Mouse (Mus musculus) regulatory T cell (primary cell): ENCODE measurements around the gene Cmtm6.

ENCODE experiments used
- in situ Hi-C: fragments of 300-600 bp; cut with MboI, MseI; formaldehyde crosslinking; loops from one replicate; pipeline ENCODE4 v1.15.1; 2025; ENCODE audit warnings: high pct_unique_total_duplicates

Cmtm6 gene

DNA sequence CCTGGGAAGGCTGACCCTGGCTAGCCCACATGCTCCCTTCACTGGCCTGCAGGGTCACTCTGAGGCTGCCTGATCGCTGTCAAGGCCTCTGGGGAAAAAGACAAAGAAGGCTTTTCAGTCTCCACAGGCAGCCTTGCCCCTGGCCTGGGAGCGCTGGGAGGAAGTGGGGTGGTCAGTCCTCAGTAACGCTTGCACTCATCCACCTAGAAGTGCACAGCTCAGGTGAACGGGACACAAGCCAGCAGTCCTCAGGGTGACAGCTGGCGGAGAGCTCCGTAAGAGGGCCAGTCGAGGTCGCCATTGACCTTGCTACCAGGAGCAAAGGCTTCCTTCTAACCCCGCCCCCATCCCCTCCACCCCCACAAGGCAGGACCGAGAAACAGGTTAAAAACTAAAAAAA is 37.1 kb downstream of the Cmtm6 start:
- in situ Hi-C loops = loop anchor here (25.0 kb wide), 3 partner anchors 844 to 1594 kb away; no protein-coding TSS in a partner anchor

DNA sequence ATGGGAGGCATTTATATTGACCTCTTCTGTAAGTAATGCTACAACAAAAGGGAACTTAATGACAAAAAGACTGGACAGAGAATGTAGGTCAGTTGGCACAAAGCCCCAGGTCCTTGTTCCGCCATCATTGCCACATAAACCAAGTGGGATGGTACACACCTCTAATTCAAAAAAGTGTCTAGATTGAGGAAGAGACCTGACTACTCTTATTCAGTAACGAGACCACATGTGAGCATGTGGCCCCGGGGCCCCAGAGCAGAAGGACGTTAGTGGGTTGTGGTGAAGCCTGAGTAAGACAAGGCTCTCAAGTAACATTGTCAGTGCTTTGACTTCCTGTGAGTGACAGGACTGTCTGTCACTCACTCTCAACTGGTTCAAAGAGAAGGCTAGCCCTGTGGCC is 39.3 kb downstream of the Cmtm6 start:
- in situ Hi-C loops = loop anchor here (25.0 kb wide), 3 partner anchors 842 to 1592 kb away; no protein-coding TSS in a partner anchor

DNA sequence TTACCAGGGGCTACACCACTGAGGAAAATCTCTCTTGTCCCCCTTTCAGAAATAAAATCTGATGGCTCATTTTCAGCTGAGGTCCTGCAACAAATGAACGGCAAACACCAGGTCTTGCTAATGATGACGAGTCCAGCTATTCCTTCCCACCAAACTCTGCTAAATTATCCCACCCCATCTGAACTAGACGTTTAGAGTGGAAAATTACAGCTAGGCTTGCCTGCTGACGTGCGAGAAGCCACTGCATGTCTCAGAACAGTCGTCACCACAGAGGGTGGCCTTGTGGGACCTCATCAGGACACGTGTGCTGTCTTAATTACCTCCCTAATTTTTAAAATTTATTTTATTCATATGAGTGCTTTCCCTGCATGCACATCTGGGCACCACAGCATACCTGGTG is 40.6 kb downstream of the Cmtm6 start:
- in situ Hi-C loops = loop anchor here (25.0 kb wide), 3 partner anchors 841 to 1591 kb away; no protein-coding TSS in a partner anchor

DNA sequence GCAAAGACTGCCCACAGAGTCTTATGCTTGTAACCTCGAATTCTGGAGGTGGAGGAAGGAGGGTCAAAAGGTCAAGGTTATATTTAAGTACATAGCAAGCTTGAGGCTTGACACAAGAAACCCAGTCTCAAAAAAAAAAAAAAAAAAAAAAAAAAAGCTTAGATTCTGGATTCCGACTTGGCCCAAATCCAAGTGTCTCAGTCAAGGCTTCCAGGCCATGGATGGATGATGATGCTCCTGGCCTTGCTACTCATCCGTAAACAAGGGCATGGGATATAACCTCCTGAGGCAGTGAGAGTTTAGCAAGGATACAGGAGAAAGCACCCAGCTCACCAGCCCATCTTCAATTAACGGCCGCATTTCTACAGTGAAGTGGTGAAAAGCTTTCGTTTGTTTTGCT is 43.7 kb downstream of the Cmtm6 start:
- in situ Hi-C loops = loop anchor here (25.0 kb wide), 3 partner anchors 838 to 1588 kb away; no protein-coding TSS in a partner anchor

DNA sequence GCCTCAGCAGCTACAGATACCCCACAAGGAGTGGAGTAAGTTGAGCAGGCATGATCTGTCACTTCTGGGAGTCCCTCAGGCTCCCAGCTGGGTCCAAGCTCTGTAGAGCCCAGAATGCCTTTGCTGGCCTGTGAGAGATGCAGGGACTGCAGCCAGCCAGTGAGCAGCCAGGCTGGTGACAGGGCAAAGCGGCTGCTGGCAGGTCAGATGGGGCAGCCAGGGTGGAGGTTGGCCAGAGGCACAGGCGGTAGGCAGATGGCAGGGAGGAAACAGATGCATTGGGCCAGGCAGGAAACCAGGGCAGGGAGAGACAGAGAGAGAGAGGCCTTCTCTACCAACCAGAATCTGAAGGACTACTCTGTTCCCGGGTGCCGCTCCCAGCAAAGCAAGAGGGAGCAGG is 44.4 kb downstream of the Cmtm6 start:
- in situ Hi-C loops = no loop called here

DNA sequence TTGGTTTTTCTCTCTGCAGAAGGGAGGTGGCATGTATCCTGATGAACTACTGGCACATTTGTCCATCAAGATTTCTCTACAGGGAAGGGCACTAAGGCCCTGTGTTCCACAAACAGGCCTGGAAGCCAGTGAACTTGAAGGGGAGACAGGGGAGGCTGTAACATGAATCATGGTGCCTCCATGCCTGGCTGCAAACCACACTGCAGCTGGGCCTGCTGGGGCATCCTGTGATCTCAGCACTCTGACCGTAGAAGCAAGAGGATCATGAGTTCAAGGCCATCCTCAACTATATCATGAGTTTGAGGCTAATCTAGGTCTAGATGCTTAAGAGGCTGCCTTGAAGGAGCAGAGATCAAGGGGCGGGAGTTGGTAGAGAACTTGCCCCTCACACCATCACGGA is 45.4 kb downstream of the Cmtm6 start:
- in situ Hi-C loops = no loop called here

DNA sequence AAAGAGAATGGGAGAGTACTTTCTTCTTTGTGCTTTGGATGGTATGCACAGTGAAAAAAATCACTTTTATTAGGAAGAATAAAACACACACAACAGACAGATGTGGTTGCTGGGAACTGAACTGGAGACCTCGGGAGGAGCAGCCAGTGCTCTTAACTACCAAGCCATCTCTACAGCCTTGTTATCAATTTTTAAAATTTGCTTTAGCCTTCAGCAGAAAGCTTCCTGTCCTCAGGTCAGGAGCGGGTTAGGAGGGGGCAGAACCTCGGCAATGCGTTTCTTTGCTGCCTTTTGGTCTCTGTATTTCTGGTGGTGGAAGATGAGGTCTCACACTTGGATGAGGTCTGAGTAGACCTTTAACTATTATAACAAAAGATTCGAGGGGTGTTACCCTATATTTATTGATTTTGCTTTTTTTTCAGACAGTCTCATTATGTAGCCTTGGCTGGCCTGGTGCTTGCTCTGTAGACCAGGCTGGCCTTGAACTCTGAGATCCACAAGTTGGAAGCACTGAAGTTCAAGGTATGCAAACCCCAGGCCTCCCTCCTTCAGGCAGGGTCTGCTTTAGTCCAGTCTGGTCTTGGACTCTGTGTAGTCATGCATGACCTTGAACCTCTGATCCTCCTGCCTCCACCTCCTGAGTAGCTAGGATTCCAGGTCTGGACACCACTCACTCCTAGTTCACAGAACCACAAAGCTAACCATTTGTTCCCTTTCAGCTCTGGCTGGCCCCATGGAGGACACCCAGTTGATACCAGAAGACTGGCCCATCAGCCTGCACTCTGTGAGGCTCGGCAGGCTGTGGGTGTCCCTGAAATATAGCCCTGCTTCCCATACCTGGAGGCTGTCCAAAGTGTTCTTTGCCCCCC is 46.5 kb downstream of the Cmtm6 start:
- in situ Hi-C loops = no loop called here

DNA sequence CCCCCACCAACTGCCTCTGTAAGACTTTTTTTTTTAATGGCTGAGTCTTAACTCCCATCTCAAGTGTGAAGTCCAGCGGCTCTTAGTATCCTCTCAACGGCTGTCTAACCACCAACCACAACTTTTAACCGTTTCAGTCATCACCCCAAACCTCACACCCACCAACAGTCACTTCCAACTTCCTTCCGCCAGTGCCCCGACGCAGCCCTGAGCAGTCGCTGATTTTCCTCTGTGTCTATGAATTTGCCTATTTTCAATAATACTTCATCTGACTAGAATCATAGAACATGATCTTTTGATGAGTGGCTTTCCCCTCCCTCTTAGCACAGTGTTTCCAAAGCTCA is 47.1 kb downstream of the Cmtm6 start:
- in situ Hi-C loops = no loop called here

DNA sequence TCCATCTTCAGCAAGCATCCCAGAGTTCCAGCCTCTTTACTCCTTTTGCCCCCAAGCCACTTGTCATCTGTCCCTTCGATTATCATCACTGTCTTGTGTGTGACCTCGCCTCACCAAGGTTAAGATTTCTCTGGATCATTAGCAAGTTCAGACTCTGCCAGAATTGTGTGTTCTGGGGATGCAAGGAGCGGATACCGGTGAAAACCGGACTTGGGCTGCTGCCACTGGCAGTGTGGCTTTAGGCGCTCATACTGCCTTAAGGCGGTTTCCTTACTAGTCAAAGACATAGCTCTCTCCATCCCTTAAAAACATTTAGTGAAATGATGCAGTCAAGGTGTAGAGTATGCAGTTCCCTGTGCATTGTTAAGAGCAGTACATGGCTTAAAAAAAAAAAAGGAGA is 48.0 kb downstream of the Cmtm6 start:
- in situ Hi-C loops = no loop called here

DNA sequence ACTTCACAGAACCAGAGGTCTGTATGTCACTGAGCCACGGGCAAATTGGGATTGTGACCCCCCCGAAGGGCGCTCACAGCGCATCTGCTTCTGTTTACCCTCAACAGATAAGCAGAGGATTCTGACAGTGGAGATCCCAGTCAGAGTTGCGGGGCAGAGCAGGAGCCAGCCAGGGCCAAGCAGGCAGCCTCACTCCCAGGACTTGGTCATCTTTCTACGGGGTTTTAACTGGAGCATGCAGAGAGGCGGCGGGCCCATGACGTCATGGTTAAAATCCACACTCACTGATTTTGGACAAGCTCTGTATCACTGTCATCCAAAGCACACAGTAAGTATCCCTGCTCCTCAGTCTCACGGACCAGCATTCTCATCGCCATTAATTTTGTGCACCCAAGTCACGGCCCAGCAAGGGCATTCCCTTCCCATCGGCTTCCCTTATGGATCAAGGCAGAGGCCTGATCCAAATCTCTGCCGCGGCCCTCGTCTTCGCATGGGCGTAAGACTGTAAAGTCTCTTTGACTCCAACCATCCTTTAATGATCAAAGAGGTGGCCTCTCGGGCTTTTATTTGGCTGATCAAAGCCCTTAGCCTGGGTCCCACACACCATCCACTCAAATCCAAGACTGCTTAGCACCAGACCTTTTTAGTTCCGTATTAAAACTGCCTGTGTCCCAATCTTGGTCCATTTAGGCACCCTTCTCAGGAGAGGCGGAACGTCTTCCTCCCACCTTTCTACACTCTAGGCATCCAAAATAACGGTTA is 49.2 kb downstream of the Cmtm6 start:
- in situ Hi-C loops = no loop called here

DNA sequence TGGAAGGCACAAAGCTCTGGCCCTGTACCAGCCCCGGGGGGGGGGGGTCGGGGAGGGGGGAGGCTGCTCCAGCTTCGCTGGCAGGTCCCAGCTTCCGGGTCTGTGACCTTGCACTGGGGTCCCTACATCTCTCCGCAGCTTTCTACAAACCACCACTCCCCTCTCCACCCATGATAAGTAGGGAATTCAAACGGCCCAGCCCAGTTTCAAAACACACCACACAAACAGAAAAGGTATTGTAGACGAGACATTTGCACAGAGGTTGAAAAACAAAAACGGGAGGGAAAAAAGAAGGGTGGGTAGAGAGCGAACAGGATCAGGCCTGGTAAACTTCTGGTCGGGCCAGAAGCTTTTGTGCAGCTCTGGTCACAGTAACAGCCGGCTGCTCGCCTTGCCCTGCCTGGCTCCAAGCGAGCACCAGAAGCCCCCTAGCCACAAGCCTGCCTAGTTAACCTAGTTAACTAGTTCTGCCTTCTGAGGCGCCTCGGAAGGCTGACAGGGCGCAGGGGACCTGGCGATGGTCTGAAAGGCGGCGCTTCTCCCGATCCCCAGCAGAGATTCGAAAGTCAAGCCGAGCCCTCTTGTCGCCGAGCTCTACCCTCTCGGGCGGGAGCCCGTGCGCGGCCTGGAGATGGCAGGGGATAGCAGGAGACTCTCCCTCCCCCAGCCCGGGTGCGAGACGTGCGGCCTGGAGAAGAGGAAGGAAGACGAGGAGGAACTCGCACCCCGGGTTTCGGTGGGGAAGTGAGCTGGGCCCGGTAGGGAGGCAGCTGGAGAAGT is 50.0 kb downstream of the Cmtm6 start:
- in situ Hi-C loops = no loop called here

DNA sequence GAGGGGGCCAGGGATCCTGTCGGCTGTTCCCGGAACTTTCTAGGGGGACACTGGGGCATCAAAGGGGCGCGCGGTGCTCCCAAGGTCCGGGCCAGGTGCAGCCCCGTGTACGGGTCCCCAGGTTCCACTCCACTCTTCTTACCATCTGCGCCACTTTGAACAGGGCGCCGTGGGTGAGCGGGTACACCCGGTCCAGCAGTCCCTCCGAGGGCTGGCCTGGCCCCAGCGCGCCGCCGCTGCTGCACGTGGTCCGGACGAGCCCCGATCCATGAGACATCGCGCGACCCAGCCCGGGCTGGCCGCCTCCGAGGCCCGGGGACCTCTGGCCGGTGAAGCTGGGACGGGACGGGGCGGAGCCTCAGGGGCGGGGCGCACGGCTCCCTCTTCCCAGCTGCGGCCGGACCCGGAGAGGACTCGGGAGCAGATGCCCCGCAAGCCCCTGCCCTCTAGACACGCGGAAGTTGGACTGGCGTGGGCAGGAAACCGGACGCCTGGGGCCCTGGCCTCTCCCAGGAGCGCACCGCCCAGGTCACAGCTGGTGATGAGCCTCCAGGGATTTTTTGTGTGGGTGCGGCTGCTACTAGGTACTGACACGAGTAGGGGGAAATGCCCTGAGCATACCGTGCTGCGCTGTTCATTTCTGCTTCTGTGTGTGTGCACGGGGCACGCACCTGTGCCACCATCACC is 50.8 kb downstream of the Cmtm6 start, which contains the start of gene Cmtm7:
Gene Cmtm7, minus strand, starts transcription at position 331 of the 687 bp plus-strand sequence.
- in situ Hi-C loops = no loop called here

DNA sequence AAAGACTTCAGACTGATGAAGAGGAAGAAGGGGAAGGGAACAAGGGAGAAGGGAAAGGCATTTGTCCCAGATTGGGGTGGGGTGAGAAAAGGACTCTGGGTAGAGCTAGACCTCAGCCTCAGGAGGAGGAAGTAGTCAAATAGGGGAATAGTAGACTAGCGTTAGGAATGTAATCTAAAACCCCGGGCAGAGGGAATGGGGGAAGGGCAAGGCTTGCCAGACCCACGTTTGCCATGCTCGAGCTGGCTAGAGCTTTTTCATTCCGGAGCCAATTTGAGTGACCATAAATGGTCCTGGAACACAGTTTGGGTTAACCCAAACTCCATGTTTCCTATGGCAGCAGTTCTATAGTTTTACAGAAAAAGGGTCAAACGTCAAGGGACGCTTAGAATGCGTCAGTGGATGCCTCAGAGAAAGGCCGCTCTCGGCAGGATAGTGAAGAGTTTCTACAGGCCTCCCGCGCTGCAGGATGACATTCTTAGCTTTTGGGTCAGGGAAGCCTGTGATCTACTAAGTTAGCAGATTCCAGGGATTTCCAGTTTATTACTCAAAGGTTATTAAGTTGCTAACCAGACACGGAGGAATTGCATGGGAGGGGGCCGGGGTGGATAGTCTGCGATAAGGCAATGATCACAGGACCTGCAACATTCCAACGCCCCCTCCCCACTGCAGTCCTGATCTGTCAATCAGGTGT is 54.7 kb downstream of the Cmtm6 start:
- in situ Hi-C loops = no loop called here

DNA sequence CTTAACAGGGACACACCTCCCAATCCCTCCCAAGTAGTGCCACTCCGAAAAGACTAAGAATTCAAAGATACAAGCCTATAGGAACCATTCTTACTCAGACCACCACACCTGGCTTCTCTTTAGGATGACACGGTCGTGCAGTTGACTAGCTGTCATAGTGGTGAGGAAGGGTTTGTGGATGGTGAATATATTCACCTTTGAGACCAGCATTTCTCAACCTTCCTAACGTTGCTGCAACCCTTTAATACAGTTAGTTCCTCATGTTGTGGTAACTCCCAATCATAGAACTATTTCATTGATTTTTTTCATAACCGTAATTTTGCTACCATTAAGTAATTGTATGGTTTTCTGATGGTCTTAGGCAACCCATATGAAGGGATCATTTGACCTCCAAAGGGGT is 56.2 kb downstream of the Cmtm6 start:
- in situ Hi-C loops = no loop called here

DNA sequence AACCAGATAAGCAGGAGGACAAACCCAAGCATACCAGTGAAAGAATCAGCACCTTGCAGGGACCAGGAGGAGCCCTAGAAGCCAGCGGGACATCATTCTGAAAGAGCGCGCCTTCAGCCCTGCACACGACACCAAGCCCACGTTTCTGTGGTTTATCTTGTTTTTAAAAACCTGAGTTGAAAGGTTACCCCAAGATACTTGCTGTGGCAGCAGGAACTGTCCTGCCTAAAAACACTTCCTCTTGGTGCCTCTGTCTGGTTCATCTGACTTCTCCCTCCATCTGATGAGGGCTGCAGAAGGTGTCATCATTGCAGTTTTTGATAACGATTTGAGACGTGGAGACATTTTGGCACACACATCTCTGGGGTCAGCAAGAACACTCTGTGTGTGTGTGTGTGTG is 56.8 kb downstream of the Cmtm6 start:
- in situ Hi-C loops = no loop called here

DNA sequence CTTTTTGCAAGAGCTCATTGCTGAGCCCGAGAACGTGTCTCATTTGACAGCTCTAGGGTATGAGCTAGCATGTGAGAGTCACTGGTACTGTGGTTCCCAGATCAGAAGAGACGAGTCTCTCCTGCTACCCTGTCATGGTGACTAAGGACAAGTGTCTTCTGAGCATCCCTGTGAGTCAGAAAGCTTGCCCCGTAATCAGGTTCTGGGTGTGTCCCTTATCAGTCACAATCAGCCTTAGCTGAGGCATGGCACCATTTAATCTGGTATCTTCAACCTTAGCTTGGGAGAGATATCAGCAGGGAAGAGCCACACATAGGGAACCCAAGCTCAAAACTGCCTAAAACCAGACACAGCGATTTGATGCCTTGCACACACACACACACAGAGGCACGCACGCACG is 57.8 kb downstream of the Cmtm6 start:
- in situ Hi-C loops = no loop called here

DNA sequence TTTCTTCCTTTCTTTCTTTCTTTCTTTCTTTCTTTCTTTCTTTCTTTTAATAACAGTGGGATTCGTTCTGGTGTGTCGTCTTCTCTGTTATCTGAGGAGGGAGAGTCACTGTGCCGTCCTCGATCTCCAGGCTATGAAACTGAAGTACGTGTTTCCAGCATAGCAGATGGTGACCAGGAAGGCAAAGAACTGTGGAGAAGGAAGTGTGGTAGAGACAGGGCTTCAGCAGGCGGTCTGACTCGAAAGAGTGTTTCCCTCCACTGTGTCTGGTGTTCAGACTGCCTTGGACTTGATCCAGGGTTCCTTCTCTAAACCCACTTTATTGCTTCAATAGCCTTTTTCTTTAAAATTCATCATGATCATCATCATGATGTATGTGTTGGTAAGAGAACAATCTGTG is 58.6 kb downstream of the Cmtm6 start:
- in situ Hi-C loops = no loop called here

DNA sequence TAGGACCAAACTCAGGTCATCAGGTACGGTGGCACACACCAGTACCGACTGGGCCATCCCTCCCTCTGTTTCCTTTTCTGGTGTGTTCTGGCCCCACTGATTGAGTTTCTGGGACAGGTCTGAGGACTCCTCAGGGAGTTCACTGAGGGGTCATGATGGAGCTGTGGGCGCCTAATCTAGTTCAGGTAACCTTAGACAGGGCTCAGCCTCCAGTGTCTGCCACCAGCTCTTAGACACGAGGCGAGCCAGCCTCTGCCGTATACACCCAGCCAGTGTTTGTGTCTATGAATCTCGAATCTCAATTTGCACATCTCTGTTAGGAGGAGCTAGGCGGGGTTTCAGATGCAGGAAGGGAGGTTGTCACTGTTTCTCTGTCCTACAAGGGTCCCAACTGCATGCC is 59.1 kb downstream of the Cmtm6 start:
- in situ Hi-C loops = no loop called here

DNA sequence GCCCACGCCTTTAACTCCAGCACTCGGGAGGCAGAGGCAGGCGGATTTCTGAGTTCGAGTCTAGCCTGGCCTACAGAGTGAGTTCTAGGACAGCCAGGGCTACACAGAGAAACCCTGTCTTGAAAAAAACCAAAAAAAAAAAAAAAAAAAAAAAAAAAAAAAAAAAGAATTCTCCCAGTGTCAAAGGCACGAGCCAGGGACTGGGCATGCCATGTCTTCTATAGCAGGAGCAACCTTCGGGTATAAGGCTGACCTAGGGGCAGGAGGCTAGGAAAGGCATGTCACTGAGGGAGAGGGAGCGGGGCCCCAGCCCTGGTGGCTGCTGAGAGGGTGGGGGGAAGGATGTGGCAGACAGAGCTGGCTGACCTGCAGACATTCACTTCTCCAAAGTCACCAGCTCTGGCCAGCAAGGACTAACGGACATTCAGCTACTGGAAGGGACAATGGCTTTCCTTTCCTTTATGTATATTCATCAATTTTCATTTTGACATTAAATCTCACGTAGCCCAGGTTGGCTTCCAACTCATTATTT is 62.9 kb downstream of the Cmtm6 start:
- in situ Hi-C loops = no loop called here

DNA sequence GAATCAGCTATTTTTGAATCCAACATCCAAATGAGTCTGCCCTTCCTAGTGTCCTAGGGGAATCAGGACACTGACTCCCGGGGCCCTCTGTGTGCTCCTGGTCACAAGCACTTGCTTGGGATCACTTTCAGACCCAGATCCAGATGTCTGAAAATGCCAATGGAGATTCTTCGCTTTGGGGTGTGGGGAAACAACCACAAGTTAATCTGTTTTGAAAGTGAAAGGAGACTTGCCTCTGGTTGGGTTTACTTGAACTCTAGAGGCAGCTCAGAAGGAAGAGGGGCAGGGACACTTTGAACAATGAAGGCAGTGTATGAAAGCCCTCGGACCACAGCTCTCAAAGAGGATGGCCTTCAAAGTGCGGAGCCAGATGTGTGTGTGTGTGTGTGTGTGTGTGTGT is 63.6 kb downstream of the Cmtm6 start:
- in situ Hi-C loops = no loop called here
